Mouse (Mus musculus) spleen, adult 2 months (tissue): ENCODE data around the gene Smim15.

Experiments
- CTCF ChIP-seq: fragments of 200-500 bp; IDR thresholded peaks from 2 replicates; pipeline ENCODE4 v1.5.1; 2011; ENCODE audit warnings: mild to moderate bottlenecking, inconsistent platforms; ENCODE audit not compliant: insufficient read depth, insufficient read length, insufficient replicate concordance; ENCODE audit errors: extremely low read depth
- POLR2A ChIP-seq: fragments of 200-500 bp; IDR thresholded peaks from 2 replicates; pipeline ENCODE4 v1.6.1; 2011; ENCODE audit warnings: low read depth, low read length, inconsistent platforms

DNA sequence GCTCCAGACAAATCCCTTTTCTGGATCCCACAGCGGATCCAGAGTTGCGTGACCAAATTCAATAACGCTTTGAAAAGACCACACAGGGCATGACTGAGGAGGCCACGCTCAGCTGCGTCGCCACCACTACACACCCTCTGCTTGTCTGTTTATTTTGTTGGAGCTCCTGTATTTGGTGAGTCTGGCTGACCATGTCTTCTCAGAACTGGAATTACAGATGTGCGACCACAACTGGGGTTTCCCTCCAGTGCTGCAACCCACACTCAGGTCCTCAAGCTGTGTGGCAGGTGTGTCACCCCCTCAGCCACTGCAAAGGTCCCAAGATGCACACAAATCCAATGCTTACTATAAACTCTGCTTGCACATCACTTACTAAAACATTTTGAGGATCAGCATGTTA lies 48.0 kb downstream of the Smim15 start:
- TF ChIP-seq POLR2A (no peak), CTCF (no peak)
